Mouse (Mus musculus) adrenal gland, postnatal 4 days (tissue): ENCODE results near the gene E2f6. TPM values are rescaled to one million over a fixed set of nuclear protein-coding genes. Genes with fewer than 3 reads are reported as not detected.

ENCODE experiments used
- DNase-seq, 2 experiments: peaks; one replicate each; pipeline ENCODE4 v3.0.0; 2021 to 2022; ENCODE audit warnings: low spot score in 2 of 2, mixed read lengths in 2 of 2
- total RNA-seq, 2 experiments: library from RNA; stranded (reverse); gene quantifications; 2 replicates each; pipeline ENCODE4 v1.2.3; 2021

Gene E2f6
- total RNA-seq, 2 experiments from 2014 or later, result 37.2 to 41.4 TPM

DNA sequence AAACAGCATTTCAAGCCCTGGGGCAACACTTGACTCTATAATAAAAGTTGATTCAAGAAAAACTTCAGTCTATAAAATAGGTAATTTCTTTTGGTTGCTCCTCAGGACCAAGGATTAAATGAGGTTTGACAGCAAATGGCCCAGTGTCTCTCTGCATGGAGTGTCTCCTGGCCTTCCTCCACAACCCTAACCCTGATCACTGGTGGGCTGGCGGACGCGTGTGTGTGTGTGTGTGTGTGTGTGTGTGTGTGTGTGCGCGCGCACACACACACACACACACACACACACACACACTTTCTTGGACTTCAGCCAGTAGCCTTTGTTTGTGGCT is 10.9 kb upstream of the E2f6 start:
- DNase-seq, result no peak

DNA sequence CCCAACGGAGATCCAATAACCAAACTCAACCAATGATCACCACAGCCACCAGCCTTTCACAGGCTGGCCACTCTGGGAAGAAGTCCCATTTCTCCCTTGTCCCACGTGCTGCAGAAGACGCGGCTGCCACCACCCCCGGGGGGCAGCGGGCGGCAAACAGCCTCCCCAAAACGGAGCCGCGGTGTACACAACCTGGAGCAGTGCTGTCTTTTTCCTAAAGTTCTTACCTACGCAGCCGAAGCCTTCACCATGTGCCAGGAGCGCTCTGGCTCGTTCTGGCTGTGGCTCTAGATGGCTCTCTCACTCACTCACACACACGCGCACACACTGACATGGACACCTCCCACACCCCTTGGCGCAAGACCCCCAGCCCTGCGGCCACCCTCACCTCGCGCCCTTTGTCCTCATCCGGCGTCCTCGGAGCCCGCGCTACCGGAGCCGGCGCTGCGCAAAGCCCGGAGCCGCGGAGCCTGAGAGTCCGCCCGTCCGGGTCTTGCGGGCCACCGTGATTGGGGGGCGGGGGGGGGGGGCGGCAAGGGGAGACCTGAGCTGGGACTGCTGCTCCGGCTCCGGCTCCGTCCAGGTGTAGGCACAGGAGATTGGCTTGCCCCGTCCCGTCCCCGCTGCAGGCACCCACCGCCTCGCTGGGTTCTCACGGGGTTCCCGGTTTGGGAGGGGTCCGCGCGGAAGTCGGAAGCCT is 10.4 kb upstream of the E2f6 start, which contains the start of gene Greb1:
Greb1 (minus strand) TSS at position 628 of the 700 bp plus-strand sequence.
- peak in 1 of 2 experiments; percentile 26 for DNase-seq

DNA sequence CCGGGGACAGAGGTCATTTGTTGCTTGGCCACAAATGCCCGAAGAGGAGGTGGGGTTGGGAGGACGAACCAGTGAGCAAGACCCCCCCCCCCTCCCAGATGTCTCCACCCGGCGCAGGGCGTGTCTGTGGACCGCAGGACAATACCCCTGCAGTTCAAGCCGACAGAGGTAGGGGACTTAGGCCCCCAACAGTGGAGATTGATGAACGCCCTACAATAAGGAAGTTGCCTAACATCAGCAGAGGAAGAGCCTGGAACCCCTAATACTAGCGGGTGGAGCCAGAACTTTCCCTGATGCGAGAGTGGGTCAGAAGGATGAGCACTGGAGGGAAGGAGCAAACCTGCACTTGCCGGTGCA is 9.8 kb upstream of the E2f6 start:
- no peak for DNase-seq

DNA sequence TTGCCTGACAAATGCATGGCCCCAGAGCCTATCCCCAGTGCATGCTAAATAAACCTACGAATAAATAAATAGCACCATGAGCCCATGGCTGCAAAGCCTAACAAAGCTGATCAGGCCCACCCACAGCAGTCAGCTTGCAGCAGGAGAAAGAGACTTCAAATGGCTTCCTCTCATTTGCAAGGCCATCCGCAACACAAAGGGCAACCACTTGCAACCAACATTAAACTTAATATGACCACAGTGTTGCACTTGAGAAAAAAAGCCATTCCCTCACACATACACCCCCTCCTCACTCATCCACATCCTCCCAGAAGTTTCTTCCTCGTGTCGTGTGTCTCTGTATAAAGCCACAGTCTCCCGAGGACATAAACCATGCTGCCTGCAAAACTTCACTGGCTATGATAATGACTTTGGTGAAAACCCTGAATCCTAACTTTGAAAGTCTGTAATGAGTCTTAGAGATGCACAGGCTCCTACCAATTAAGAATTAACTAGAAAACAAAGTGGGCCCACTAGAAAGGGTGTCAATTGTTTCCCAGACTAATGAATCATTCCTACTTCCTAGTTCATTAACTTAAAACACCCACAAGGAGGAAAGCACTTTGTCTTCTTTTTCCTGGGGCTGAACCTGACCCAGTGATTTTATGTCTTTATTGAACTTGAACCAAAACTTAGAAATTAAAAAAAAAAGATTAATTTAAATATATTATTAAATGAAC is 7.4 kb upstream of the E2f6 start:
- DNase-seq, result no peak

DNA sequence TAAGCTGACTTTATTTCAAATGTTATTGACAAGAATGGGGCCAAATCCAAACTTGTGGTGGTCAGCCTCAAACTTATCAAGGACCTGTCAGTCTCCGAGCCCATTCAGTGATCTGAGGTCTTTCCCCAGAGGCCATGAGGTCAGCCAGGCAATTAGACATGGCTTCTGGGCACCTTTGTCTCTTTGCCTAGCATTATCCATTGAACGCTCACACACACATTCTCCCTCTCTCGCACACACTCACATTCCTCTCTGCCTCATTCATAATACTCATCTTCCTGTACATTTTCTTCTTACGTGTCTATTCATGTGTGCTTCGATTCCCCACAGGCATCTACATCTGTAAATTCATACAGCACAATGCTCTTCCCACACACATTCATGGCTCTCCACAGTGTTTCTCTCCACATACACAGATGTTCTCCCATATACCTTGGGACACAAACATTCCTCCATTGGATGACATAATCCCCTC is 6.8 kb upstream of the E2f6 start:
- no peak for DNase-seq

DNA sequence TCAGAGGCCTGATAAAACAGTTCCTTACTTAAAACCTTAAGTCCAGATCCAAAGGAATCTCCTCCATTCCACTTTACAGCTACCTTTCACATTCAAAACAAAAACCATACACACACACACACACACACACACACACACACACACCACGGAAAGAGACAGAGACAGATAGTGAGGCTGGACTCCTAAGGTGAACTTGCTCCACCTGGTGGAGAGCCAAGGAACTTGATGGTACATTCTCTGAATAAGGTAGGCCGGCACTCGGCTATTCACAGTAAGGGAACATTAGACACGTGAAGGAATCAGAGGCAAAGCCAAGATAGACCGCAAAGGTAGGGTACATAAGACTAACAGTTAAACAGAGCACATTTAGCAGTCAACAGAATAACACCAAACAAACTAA is 5.3 kb upstream of the E2f6 start:
- peak; percentile 46 to 65 for DNase-seq

DNA sequence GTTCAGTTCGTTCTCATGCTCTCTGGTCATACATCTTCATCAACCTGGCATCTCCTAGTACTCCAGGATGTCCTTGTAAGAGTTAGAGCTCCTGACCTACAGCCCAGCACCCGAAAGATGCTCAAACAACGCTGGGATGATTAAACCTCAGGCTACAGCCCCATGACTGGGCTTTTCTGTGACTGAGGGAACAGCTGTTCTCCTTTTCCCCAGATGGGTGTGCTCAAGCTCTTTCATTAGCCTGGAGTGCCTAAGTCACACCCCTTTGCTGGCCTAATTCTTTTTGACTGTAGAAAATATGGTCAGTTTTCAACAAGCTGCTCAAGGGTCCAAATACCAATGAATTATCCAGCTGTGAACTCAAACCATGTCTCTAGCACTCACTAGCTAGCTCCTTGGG is 2.7 kb upstream of the E2f6 start:
- no peak for DNase-seq

DNA sequence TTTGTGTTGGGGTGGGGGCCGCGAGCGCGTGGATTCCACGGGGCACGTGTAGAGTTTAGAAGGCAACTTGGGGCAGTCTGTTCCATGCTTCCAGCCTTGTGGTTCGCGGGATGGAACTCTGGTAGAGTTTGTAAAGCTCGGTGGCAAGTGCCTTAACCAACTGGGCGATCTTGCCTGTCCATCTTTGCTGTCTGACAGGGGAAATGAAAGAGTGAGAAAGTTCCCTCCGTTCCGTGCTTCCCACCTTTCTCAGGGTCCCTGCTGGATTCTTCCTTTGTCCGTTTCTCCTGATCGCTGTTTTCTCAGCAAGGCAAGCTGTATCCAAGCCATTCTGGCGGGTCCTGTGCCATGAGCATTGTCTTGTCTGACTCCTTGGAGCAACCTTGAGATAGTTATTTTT is 714 bp downstream of the E2f6 start:
- no peak for DNase-seq

DNA sequence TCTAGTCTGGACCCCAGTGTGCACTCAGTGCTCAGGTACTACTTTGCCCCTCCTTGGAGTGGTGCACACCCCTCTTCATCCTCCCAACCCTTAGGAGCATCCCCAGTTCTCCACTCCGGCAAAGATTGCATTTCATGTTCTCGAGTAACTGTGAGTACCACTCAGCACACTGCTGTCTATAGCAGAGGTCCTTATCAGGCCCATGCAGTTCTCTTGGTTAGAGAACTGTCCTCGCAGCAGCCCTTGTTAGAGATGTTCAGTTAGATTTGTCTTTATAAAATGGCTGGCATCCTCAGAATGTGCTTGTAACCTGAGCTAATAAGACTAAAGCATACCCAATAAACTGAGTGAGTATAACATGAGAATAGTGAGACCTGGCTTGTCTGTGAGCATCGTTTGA is 6.4 kb downstream of the E2f6 start:
- no peak for DNase-seq

DNA sequence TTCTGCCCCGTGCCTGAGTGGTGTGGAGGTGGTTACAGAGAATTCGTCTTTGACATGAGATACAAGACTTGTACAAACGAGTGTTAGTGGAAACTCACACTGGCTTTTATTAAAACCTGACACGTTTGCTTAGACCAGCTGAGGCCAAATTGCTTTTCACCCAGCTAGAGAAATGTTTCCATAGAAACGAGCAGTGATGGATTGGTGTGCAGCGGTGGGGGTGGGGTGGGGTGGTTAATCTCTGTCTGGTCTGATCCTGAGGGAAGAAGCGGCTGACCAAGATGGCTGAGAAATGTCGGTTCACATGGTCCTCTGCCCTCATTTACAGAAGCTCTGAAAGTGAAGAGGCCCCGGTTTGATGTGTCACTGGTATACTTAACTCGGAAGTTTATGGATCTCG is 7.8 kb downstream of the E2f6 start:
- DNase-seq, result no peak

DNA sequence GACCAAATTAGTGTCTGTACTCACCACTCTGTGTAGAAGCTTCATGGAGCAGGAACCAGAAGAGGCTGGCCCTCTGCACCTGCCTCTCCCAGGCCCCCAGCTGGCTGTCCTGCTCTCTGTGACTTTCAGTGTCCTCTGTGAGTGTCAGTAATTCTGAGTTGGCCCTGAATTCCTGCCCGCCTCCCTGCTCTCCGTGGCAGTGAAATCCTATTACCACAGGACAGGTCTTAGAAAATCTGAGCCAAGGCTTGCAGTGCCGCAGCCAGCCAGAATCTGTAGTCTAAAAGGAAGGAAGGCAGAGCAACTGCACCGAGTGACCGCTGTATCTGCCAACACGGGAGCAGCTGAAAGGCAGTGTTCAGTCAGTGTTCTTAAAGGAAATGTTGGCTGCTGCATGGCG is 10.0 kb downstream of the E2f6 start:
- DNase-seq, result no peak

DNA sequence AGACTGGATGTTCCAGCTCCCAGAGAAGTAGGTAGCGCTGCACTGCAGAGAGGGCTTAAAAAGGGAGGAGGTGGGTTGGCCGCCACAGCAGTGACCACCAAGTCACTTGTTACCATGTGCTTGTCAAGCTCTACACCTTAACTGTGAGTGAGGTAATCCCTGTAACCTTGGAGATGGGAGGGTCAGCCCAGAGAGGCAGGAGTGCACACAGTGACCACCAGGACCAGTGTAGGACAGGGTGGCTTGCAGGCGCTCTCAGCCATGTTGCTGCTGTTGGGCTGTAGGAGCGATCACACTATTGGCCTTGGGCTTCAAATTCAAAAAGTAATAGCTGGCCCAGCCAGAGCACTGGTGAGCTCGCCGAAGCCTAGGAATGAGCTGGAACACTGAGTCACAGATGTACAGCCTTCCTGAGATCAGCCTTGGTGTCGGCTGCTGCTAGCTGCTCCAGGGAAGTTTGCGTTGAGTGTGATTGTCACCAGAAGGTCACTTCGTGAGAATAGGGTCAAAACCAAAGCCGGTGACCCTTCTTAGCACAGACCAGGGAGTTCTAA is 11.5 kb downstream of the E2f6 start:
- no peak for DNase-seq

DNA sequence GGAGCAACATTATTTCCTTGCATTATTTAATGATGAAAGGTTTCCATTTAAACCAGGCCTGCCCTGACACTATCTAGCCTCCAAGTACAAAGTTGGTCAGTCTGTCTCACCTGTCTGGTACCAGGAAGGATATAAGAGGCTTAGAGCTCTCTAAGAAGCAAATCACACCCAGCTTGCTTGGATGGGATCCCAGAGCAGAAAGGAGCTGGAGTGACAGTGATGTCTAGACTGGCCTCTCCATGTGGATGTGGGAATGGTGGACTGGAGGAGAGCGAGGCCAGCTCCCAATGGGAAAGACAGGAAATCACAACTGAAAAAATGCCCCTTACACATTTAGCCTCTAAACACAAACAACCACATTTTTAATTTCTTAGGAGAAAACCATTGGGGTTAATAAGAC is 12.9 kb downstream of the E2f6 start:
- DNase-seq, result no peak

DNA sequence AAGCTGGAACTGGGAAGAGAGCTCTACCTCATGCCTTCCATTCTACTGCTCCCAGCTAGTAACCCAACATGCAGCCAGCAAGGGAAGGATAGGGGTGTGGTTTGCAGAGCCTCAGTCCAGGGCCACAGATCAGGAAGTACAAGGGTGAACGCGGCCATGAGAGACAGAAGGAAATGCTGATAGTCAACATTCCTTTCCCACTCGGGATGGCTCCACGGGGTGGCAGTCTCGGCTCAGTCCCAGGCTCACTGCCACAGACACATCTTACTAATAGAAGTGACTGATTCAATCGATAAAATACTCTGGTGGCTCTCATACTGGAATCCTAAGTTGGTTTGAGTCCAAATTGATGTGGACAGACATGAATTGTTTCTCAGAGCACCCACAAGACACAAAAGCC is 17.7 kb downstream of the E2f6 start:
- DNase-seq, result no peak

DNA sequence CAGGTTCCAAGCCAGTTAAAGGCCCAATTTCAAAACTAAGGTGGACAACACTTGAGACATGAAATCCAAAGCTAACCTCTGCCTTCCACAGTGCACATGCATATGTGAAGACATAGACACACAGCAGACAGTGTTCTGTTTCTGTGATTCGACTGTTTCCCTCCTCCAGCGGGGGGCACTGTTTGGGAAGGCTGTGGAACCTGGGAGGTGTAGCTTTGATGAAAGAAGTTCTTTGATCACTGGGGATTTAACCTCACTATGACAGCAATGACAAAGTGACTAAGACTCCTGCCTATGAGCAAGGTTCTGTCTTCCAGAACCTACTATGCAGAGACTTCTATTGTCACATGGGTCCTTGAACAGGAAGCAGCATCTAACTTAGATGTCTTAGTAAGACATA is 19.0 kb downstream of the E2f6 start:
- no peak for DNase-seq

DNA sequence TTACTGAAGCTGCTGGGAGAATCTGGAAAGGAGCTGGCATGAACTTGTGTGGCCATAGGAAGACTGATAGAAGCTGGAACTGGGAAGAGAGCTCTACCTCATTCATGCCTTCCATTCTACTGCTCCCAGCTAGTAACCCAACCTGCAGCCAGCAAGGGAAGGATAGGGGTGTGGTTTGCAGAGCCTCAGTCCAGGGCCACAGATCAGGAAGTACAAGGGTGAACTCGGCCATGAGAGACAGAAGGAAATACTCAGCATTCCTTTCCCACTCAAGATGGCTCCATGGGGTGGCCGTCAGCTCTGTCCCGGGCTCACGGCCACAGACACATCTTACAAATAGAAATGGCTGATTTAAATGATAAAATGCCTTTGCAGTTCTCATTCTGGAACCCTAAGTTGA is 20.3 kb downstream of the E2f6 start:
- DNase-seq, result no peak

DNA sequence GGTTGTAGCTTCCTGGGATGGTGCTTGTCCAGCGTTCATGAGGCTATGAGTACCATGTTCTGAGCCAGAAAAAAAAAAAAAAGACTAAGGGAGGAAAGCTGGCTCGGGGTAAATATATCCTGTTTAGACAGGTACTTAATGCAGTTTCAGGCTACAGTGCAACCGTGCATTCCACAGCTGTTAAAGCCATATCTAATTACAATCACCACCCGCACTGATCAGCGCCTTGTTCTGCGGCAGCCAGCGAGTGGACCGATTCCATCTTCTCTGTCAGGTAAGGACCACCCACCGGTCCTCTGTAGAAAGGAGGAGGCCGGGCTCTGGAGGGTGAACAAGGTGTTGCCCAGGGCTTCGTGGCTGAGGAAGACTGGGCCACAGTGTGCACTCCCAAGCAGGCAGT is 23.9 kb downstream of the E2f6 start:
- DNase-seq, result no peak

DNA sequence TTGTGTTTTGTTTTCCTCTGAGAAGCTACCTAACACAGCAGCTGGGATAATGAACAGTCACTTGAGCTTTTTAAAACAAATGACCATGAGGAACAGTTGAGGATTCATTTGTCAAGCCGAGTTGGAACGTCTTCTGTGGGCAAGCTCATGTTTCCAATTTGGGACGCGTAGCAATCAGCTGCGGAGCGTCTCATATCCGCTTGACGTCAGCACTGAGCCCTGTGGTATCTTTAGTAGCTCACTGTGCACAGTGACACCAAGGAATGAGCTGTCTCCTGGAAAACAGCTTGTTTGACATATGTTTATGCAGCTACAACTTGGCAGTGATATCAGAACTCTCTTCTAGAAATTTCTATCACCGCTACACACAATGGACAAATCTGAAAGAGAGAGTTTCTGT is 25.4 kb downstream of the E2f6 start:
- no peak for DNase-seq

DNA sequence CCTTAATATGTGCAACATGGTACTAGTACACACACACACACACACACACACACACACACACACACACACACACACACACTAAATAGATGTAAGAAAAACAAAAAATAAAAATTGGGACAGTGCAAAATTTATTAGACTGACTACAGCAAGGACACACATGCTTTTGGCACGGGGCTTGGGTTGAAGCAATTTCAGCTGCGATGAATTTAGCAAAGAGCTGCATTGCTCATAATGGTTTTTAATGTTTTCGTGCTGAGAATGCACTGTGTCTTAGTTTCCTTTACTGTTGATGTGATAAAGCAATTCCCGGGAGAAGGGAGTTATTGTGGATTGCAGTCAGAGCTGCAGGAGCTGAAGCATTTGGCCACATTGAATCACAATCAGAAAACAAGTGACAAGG is 27.0 kb downstream of the E2f6 start:
- no peak for DNase-seq

DNA sequence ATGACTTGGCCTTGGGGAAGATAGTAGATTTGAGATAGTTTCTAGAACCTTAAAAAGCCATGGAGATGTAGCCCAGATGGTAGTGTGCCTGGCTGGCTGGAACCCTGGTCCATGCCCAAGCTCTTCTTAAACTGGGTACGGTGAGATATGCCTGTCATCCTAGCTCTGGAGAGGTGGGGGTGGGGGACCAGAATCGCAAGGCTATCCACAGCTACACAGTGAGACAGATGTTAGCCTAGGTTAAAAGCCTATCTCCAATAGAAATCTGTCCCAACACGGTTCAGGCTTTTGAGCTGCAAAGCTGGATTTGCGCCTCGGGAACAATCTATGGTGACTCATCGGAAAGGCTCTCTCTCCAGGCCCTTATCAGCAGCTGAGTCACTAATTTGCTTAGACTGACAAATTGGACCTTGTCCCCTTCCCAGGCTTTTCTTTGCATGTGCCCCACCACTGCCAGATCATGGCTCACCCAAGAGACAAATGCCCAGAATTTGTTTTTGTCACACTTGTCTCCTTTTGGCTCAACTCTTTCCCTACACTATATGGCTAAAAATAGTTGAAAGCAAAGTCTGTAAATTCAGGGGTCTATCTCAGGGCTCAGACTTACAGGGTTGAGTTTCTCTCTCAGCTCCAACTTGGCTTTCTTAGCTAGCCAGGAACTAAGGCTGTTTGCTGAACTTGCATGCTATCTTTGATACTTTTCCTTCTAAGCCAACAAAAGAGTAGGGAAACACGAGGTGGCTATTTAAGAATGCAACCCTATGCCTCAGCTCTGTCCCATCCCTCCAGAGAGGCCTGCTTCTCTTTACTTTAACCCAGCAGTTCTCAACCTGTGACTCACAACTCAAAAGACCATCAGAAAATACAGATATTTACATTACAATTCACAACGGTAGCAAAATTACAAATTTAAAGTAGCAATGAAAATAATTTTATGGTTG is 30.3 kb downstream of the E2f6 start:
- peak in 1 of 2 experiments; percentile 41 for DNase-seq
